Mouse (Mus musculus): ENCODE results near the gene Scimp.

DNA sequence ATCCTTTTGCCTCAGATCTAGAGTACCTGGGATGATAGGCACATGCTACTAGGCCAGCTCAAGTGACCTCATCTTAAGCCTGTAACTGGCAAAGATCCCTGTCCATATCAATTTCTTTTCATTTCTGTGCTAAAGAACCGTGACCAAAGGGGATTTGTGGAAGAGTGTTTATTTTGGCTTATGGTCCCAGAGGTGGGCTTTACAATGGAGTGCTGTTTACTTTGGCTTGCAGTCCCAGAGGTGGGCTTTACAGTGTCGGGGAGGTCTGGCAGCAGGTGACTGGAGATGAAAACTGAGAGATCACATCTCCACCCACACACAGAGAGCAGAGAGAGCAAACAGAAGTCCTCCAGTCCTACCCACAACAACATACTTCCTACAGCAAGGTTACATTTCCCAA is 26.2 kb upstream of the Scimp start:
- TF ChIP-seq POLR2A (IDR thresholded peaks at IDR 0.05; ENCODE audit: insufficient read length, low read depth) (no peak), POLR2AphosphoS2 (IDR thresholded peaks at IDR 0.05; ENCODE audit: insufficient read length, low read depth) (no peak), TCF3 (IDR thresholded peaks at IDR 0.05; ENCODE audit: insufficient read length, low read depth) (no peak), REST (IDR thresholded peaks at IDR 0.05; ENCODE audit: insufficient read depth, insufficient read length) (no peak), TCF12 (IDR thresholded peaks at IDR 0.05; ENCODE audit: insufficient read depth, poor library complexity, severe bottlenecking) (no peak), MYOD1 (IDR thresholded peaks at IDR 0.05; ENCODE audit: control insufficient read depth in 1 of 3, insufficient read length in 2 of 3, low read depth in 2 of 3) (no peak), E2F4 (IDR thresholded peaks at IDR 0.05; ENCODE audit: insufficient read depth) (no peak), CEBPB (IDR thresholded peaks at IDR 0.05; ENCODE audit: insufficient read depth, poor library complexity, severe bottlenecking) (no peak), MAX (IDR thresholded peaks at IDR 0.05; ENCODE audit: low read depth) (no peak), USF1 (IDR thresholded peaks at IDR 0.05; ENCODE audit: low read depth) (no peak), MYOG (IDR thresholded peaks at IDR 0.05; ENCODE audit: control insufficient read depth in 1 of 3, insufficient read depth in 1 of 3, insufficient read length in 2 of 3, low read depth in 2 of 3) (no peak)
